Mouse (Mus musculus) spleen, postnatal 0 days (tissue): Measurements from ENCODE around the gene Barhl1. TPM values are rescaled to one million over a fixed set of nuclear protein-coding genes. Genes with fewer than 3 reads are reported as not detected.

Source experiments
- polyA plus RNA-seq: library from polyadenylated mRNA; unstranded; fragments of >200 nt; fragmentation: Nextera tagmentation; extraction: Ambion mirVana; gene quantifications from 2 replicates; pipeline ENCODE4 v1.2.1, GENCODE M21; 2015

Barhl1 gene
- not detected in 2 replicates for polyA plus RNA-seq

GRCm38 (mm10) chr2:28916513-28916865 lies at the start of gene Barhl1:
Gene Barhl1, minus strand, starts transcription at chr2:28916668.

Other genes with a start within 250 kb of the Barhl1 start
- 2.9 and 3.0 TPM in 2 replicates for gene Spaca9, start 216.9 kb downstream of the Barhl1 start, polyA plus RNA-seq
- gene Ak8, start 216.5 kb downstream of the Barhl1 start, polyA plus RNA-seq, result 0.35 and 0.67 TPM in 2 replicates
- gene Gtf3c4, start 76.3 kb downstream of the Barhl1 start, polyA plus RNA-seq, result 4.1 and 5.4 TPM in 2 replicates
- gene Ddx31, start 76.3 kb downstream of the Barhl1 start, polyA plus RNA-seq, result 5.0 and 6.1 TPM in 2 replicates
- gene Cfap77, start 138.4 kb upstream of the Barhl1 start, polyA plus RNA-seq, result 0.20 and 0.23 TPM in 2 replicates
- 6.9 and 7.6 TPM in 2 replicates for gene Ttf1, start 143.6 kb upstream of the Barhl1 start, polyA plus RNA-seq
- 5.9 and 6.1 TPM in 2 replicates for gene Setx, start 207.5 kb upstream of the Barhl1 start, polyA plus RNA-seq